Mouse (Mus musculus): ENCODE measurements around the gene Unc5a. TPM values are rescaled to one million over a fixed set of nuclear protein-coding genes. Genes with fewer than 3 reads are reported as not detected.
A peak's percentile ranks its signal among the peaks of the same experiment; 100 is the strongest.

Unc5a gene
- total RNA-seq, 2 experiments from 2014 or later: 1.0 to 1.6 TPM

DNA sequence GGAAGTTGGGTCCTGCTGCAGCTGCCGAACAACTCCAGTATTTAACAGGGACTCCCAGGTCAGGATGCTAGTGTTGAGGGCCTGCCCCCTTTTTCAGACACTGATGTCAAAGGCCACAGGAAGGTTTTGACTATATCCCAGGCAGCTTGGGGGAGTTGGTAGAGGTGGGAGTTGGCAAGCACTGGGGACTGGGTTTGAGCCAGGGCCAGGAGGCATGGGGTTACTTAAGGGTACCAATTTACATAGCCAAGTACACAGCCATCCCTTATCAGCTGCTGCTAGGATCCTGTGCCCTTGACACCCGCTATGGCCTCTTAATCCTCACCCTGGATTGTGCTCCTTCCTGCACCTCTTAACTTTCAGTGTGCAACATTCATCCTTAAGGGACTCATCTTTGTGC is 5.5 kb downstream of the Unc5a start:
- intact Hi-C loops (cut with DNase I): no loop called here
- no peak for DNase-seq

DNA sequence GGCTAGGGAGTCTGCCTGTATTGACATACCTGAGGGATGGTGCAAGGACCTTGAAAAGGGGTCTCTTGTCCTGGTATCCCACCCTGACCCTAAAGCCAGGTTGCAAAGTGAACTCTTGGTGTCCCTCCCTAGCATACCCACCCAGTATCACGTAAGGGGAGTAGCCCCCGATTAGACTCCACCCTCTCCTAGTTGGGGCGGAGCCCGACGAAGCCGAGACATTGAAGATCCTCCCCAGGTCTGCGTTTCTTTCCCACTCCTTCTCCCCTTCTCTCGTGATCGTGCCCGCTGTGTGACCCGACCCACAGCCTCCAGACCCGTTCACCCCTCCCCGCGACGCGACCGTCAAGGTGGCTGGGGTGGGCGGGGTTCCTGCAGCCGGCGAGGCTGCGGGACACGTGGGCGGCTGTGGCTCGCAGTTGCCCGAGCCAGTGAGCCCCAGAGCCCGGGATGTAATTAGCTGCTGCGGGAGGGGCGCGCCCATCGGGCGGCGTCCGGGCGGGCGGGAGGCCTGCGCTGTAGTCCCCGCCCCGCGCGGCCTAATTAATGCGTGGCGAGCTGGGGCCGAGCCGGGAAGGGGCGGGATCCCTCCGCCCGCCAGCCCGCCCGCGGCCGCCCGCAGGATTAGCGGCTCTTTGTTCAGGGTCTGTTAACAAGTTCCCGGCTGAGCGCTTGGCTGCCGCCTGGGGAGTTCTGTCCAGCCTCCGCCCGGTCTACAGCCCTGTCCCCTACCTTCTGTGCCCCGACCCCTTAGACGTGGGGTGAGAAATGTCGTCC is 6.7 kb downstream of the Unc5a start:
- DNase-seq: peak; percentile 14 to 17

DNA sequence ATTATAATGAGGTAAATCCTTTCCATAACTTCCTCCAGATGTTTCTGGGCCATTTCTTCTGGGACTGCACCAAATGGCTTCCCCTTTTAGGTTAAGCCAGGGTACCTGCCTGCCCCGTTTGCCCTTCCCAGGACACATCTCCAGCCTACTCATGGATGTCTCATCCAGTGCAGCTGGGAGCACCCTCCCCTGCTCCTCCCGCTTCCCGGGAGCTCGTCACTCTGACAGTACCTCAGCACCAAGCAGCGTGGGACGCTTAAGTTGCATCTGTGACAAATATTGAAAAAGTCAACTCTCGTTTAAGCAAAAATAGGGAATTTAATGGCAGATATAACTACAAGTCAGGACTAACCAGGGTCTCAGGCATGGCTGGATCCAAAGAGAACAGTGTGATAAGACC is 8.1 kb downstream of the Unc5a start:
- intact Hi-C loops (cut with DNase I): no loop called here
- DNase-seq: no peak

More for the DNA sequence above, 6.7 kb downstream of the Unc5a start:
- intact Hi-C loops (cut with DNase I): no loop called here

DNA sequence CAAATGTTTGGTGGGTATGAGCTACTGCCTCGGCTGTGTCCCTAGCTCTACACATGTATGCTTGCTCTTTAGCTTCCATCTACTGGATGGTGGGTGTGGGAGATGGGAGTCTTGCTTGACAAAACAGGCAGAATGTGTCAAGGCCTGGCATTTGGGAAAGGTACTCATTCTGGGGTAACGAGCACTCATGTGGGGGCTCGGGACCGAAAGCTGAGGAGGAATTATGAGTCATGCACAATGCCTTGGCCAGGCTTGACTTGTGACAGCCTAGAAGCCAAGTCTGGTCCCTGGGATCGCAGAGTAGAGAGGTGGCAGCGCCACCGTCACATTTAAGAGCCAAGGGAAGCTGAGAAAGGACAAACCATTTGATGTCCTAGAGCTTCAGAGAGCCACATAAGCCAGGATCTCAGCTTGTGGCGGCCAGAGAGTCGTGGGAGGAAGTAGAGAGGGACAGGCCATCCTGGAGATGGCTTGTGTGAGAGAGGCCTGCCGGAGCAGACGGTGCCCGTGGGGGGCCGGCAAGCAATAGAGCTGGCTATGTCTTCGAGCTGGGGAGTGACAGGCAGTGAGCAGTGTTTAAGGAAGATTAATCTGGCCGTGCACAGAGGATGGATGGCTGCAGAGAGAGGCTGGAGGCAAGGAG is 10.0 kb downstream of the Unc5a start:
- intact Hi-C loops (cut with DNase I): no loop called here
- DNase-seq: no peak

- DNase-seq: no peak
- intact Hi-C loops (cut with DNase I): no loop called here
Observed at GRCm38 (mm10) chr13:54959842-54960241, 10.6 kb downstream of the Unc5a start.

DNA sequence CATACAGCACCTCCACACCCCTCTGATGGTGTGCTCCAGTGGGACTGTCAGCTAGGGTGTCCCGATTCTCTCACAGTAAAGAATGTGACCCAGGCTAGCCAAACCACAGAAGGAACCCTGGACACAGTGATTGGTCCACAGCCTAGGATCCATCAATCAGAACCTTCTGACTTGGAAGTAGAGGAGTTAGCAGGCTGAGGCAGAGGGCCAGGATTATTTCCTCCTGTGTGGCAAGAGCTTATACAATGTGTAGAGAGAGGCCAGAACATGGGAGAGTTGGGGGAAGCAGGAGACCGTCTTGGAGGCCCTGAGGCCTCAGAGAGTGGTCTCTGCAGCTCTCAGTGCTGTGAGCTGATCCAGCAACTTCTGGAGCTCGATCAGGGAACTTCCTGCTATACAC is 11.3 kb downstream of the Unc5a start:
- no peak for DNase-seq
- intact Hi-C loops (cut with DNase I): no loop called here

DNA sequence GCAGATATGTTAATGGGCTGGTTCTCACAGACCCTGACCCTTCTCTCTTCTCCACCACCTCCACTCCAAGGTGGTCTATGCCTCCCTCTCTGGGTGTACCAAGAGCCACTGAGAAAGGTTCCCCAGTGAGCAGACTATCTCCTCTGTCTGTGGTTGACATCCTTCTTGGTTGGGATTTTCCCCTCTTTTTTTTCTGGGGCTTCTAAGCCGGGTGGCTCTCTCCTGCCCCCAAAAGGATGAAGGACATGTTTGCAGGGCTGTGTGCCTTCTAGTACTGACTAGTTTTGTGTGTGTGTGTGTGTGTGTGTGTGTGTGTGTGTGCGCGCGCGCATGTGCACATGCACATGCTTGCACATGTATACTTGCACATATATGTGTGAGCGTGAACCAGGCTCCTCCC is 16.0 kb downstream of the Unc5a start:
- intact Hi-C loops (cut with DNase I): no loop called here
- no peak for DNase-seq

GRCm38 (mm10) chr13:54967501-54967900 is 18.3 kb downstream of the Unc5a start:
- intact Hi-C loops (cut with DNase I): no loop called here
- no peak for DNase-seq

GRCm38 (mm10) chr13:54968636-54969035 is 19.4 kb downstream of the Unc5a start:
- no peak for DNase-seq
- intact Hi-C loops (cut with DNase I): no loop called here

DNA sequence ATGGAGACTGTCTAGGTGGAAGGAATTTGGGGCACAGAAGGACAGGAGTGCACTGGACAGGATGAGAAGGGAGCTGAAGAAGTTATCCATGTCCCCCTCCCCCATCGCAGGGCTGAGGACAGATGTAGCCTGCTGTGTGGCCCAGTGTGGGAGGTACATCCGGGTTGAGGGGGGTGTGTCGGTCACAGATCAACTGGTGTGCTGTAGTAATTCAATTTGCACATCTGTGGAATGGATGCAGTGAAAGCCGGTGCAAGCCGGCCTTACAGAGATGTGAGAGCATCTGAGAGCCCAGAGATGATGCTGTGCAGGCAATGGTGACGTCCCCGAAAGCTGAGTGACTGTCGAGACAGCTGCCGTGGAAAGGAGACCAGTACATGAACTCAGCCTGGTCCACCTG is 20.3 kb downstream of the Unc5a start:
- no peak for DNase-seq
- intact Hi-C loops (cut with DNase I): no loop called here

GRCm38 (mm10) chr13:54970521-54971247 is 21.5 kb downstream of the Unc5a start:
- peak; percentile 60 to 75 for DNase-seq
- intact Hi-C loops (cut with DNase I): loop anchor here (2.0 kb wide), 1 partner anchor 22 kb away; the partner anchor contains the start of gene Unc5a

GRCm38 (mm10) chr13:54975546-54975945 is 26.3 kb downstream of the Unc5a start:
- intact Hi-C loops (cut with DNase I): no loop called here

DNA sequence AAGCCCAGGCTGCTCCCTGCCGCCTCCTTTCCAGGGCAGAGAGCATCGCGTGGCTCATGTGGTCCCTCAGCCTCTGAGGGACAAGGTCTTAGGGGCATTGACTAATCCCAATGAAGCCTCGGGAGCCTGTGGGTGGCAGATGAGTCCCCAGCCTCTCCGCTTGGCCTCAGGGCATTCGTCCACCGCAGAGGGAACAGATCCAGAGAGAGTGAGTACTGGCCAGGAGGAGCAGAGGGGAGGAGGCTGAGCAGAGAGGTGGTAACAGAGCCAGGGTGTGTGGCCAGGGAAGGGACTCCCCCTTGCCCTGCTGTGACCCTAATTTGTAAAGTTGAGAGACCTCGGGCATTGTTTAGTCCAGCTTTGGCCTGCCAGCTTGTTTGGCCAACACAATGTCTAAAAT is 29.6 kb downstream of the Unc5a start:
- intact Hi-C loops (cut with DNase I): no loop called here
- DNase-seq: no peak

More at GRCm38 (mm10) chr13:54975546-54975945, 26.3 kb downstream of the Unc5a start:
- DNase-seq: no peak

- intact Hi-C loops (cut with DNase I): no loop called here
- DNase-seq: no peak
Observed at GRCm38 (mm10) chr13:54980957-54981356, 31.7 kb downstream of the Unc5a start.

- DNase-seq: no peak
- intact Hi-C loops (cut with DNase I): no loop called here
Observed at GRCm38 (mm10) chr13:54983001-54983400, 33.8 kb downstream of the Unc5a start.

GRCm38 (mm10) chr13:54983614-54984013 is 34.4 kb downstream of the Unc5a start:
- no peak for DNase-seq
- intact Hi-C loops (cut with DNase I): no loop called here

GRCm38 (mm10) chr13:54987405-54987804 is 38.2 kb downstream of the Unc5a start:
- DNase-seq: no peak
- intact Hi-C loops (cut with DNase I): no loop called here

DNA sequence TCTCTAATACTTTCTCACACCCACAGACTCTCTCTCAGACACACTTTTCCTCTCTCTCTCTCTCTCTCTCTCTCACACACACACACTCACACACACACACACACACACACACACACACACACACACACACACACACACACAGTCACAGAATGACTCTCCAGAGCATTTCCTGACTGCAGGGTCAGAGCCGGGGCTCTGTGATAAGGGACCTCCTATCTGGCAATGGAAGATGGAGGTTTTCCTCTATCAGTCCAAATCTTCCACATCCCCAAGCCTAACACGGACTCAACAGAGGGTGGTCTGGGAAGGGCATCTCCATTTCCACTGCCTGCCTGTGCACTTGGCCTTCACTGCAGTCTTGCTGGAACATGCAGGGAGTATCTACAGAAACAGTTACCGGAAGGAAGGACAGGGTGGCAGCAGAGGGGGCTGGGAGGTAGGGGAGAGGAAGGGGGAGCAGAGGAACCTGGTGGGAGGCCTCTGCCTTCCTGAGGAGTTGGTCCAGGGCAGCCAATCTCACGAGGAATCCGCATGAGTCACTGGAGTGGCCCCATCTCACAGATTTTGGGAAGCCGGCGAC is 39.1 kb downstream of the Unc5a start:
- intact Hi-C loops (cut with DNase I): no loop called here

GRCm38 (mm10) chr13:54992215-54992614 is 43.0 kb downstream of the Unc5a start:
- intact Hi-C loops (cut with DNase I): no loop called here
- DNase-seq: no peak

More for the DNA sequence above, 39.1 kb downstream of the Unc5a start:
- DNase-seq: no peak

- intact Hi-C loops (cut with DNase I): no loop called here
- peak in 1 of 2 experiments; percentile 11 for DNase-seq
Observed at GRCm38 (mm10) chr13:54994576-54994975, 45.4 kb downstream of the Unc5a start.

DNA sequence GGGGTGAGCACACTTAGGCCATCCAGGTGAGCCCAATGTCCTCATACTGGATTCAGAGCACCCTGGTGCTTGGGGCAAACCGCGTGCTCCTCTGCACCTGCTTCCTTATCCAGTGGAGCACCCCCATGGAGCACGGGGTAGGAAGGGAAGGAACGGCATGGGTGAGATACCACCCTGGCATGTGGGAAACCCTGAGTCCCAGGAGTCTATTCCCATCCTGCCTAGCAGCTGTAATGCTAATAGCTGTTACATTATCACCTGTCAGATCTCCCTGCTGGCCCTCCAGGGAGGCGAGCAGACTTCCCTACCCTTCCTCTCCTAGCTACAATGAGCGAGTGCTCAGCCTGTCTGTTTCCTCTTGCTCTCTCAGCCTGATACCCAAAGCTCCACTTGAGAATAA is 46.0 kb downstream of the Unc5a start:
- intact Hi-C loops (cut with DNase I): no loop called here

More for the DNA sequence above, 46.0 kb downstream of the Unc5a start:
- DNase-seq: no peak

All from heart, postnatal 10 days (tissue).